Mouse (Mus musculus): ENCODE data around the gene Afg3l1.

- TF ChIP-seq CTCF (IDR thresholded peaks at IDR 0.05; ENCODE audit: extremely low read depth, insufficient read depth, low read length): no peak
- TF ChIP-seq POLR2A (IDR thresholded peaks at IDR 0.05; ENCODE audit: extremely low read depth, insufficient read depth, low read length): 0 out of 2 replicates have a peak, but pooled peaks have one; percentile 21
Observed at GRCm38 (mm10) chr8:123478456-123479218, 934 bp downstream of the Afg3l1 start.
